Mouse (Mus musculus) kidney, embryonic 15.5 days (tissue): Measurements from ENCODE around the gene Ppfibp2. TPM values are rescaled to one million over a fixed set of nuclear protein-coding genes. Genes with fewer than 3 reads are reported as not detected.

ENCODE experiments used
- ATAC-seq: fragments of 200-750 bp; cut with Nextera tagmentation; replicated peaks from 2 replicates; pipeline ENCODE4 v1.8.0; 2017; ENCODE audit warnings: moderate TSS enrichment; ENCODE audit not compliant: low FRiP score
- H3K27ac ChIP-seq: fragments of 300-500 bp; sonication (generic); 2 replicates; pipeline ENCODE4 v1.5.1; 2015; ENCODE audit warnings: mild to moderate bottlenecking, inconsistent platforms
- H3K27me3 ChIP-seq: fragments of 300-500 bp; sonication (generic); 2 replicates; pipeline ENCODE4 v1.6.1; 2015; ENCODE audit warnings: inconsistent platforms
- H3K36me3 ChIP-seq: fragments of 300-500 bp; sonication (generic); 2 replicates; pipeline ENCODE4 v1.6.1; 2015; ENCODE audit warnings: inconsistent platforms
- H3K4me1 ChIP-seq: fragments of 300-500 bp; sonication (generic); 2 replicates; pipeline ENCODE4 v1.6.1; 2015; ENCODE audit warnings: inconsistent platforms
- H3K4me2 ChIP-seq: fragments of 300-500 bp; sonication (generic); 2 replicates; pipeline ENCODE4 v1.6.1; 2015; ENCODE audit warnings: moderate library complexity, mild to moderate bottlenecking, inconsistent platforms
- H3K4me3 ChIP-seq: fragments of 300-500 bp; sonication (generic); replicated peaks from 2 replicates; pipeline ENCODE4 v1.5.1; 2015; ENCODE audit warnings: mild to moderate bottlenecking, inconsistent platforms
- H3K9ac ChIP-seq: fragments of 300-500 bp; sonication (generic); 2 replicates; pipeline ENCODE4 v1.6.1; 2015; ENCODE audit warnings: mild to moderate bottlenecking, inconsistent platforms
- H3K9me3 ChIP-seq: fragments of 300-500 bp; sonication (generic); replicated peaks from 2 replicates; pipeline ENCODE4 v1.6.1; 2016; ENCODE audit warnings: inconsistent platforms
- WGBS: fragments of 180-500 bp; shearing (Covaris S2); methylation state at CpG from one replicate; pipeline ENCODE4 v1.1.7; 2015; ENCODE audit warnings: mixed read lengths; 5-methylcytosine and 5-hydroxymethylcytosine counted together
- polyA plus RNA-seq: library from polyadenylated mRNA; unstranded; fragments of >200 nt; fragmentation: Nextera tagmentation; extraction: Ambion mirVana; gene quantifications from 2 replicates; pipeline ENCODE4 v1.2.1, GENCODE M21; 2015

Ppfibp2 gene
- polyA plus RNA-seq, 1 experiment from 2014 or later, result 5.6 TPM

- no peak overlapping the region for H3K27ac ChIP-seq
- peaks cover 31% of the 10 kb centered on the region for H3K4me1 ChIP-seq
- H3K4me2 ChIP-seq, result no peak overlapping the region
- no peaks in the 10 kb centered on the region for H3K9me3 ChIP-seq
- WGBS, result 88% methylated on average over 4 of the region's 4 CpGs
- ATAC-seq, result no peak
- no peaks in the 10 kb centered on the region for H3K36me3 ChIP-seq
- no peak overlapping the region for H3K9ac ChIP-seq
- H3K27me3 ChIP-seq, result no peaks in the 10 kb centered on the region
- no peak overlapping the region for H3K4me3 ChIP-seq
These were observed 93.0 kb downstream of the Ppfibp2 start for GRCm38 (mm10) chr7:107688040-107688439.

GRCm38 (mm10) chr7:107690426-107691221, 95.6 kb downstream of the Ppfibp2 start:
- Histone ChIP-seq H3K4me2 (0 out of 2 replicates have a peak overlapping the region, but pooled peaks have one; percentile 9), H3K4me1 (peaks cover 37% of the 10 kb centered on the region), H3K27me3 (no peaks in the 10 kb centered on the region), H3K36me3 (no peaks in the 10 kb centered on the region), H3K27ac (peak overlapping the region; percentile 66), H3K9me3 (no peaks in the 10 kb centered on the region), H3K4me3 (no peak overlapping the region), H3K9ac (no peak overlapping the region)
- 12% methylated on average over 17 of the region's 17 CpGs for WGBS
- ATAC-seq, result no peak

- H3K27me3 ChIP-seq, result no peaks in the 10 kb centered on the region
- no peaks in the 10 kb centered on the region for H3K9me3 ChIP-seq
- H3K9ac ChIP-seq, result no peak overlapping the region
- ATAC-seq, result peak; percentile 64
- H3K4me1 ChIP-seq, result peaks cover 37% of the 10 kb centered on the region
- peak overlapping the region; percentile 66 for H3K27ac ChIP-seq
- 22% methylated on average over 6 of the region's 6 CpGs for WGBS
- H3K4me3 ChIP-seq, result no peak overlapping the region
- H3K36me3 ChIP-seq, result no peaks in the 10 kb centered on the region
- 0 out of 2 replicates have a peak overlapping the region, but pooled peaks have one; percentile 3 for H3K4me2 ChIP-seq
These were observed 96.5 kb downstream of the Ppfibp2 start for GRCm38 (mm10) chr7:107691493-107691892.

GRCm38 (mm10) chr7:107694254-107694947, 99.4 kb downstream of the Ppfibp2 start:
- Histone ChIP-seq H3K9ac (no peak overlapping the region), H3K9me3 (no peaks in the 10 kb centered on the region), H3K4me1 (peaks cover 34% of the 10 kb centered on the region), H3K27ac (no peak overlapping the region), H3K36me3 (no peaks in the 10 kb centered on the region), H3K4me3 (no peak overlapping the region), H3K27me3 (no peaks in the 10 kb centered on the region), H3K4me2 (no peak overlapping the region)
- WGBS, result 60% methylated on average over 10 of the region's 10 CpGs
- ATAC-seq, result no peak

- 88% methylated on average over 5 of the region's 5 CpGs for WGBS
- Histone ChIP-seq H3K36me3 (no peaks in the 10 kb centered on the region), H3K27me3 (no peaks in the 10 kb centered on the region), H3K9me3 (no peaks in the 10 kb centered on the region), H3K4me2 (no peak overlapping the region), H3K4me3 (no peak overlapping the region), H3K9ac (no peak overlapping the region), H3K27ac (no peak overlapping the region), H3K4me1 (peaks cover 13% of the 10 kb centered on the region)
- ATAC-seq, result no peak
These were observed 102.1 kb downstream of the Ppfibp2 start for GRCm38 (mm10) chr7:107697066-107697465.

GRCm38 (mm10) chr7:107699926-107700325, 104.9 kb downstream of the Ppfibp2 start:
- Histone ChIP-seq H3K4me3 (no peak overlapping the region), H3K9me3 (no peaks in the 10 kb centered on the region), H3K27ac (no peak overlapping the region), H3K9ac (no peak overlapping the region), H3K4me2 (no peak overlapping the region), H3K27me3 (no peaks in the 10 kb centered on the region), H3K36me3 (no peaks in the 10 kb centered on the region), H3K4me1 (0 out of 2 replicates have a peak, but pooled peaks cover 6% of the 10 kb centered on the region)
- peak; percentile 59; the same call in 1 of the 2 replicates for ATAC-seq
- 49% methylated on average over 1 of the region's 1 CpGs for WGBS

GRCm38 (mm10) chr7:107700646-107701045, 105.6 kb downstream of the Ppfibp2 start:
- H3K4me3 ChIP-seq, result no peak overlapping the region
- H3K9ac ChIP-seq, result no peak overlapping the region
- no peaks in the 10 kb centered on the region for H3K36me3 ChIP-seq
- no peaks in the 10 kb centered on the region for H3K9me3 ChIP-seq
- 89% methylated on average over 5 of the region's 5 CpGs for WGBS
- 0 out of 2 replicates have a peak, but pooled peaks cover 6% of the 10 kb centered on the region for H3K4me1 ChIP-seq
- H3K27me3 ChIP-seq, result no peaks in the 10 kb centered on the region
- H3K27ac ChIP-seq, result no peak overlapping the region
- ATAC-seq, result no peak
- no peak overlapping the region for H3K4me2 ChIP-seq

- H3K4me3 ChIP-seq, result no peak overlapping the region
- H3K9me3 ChIP-seq, result no peaks in the 10 kb centered on the region
- no peak overlapping the region for H3K9ac ChIP-seq
- H3K4me2 ChIP-seq, result no peak overlapping the region
- ATAC-seq, result no peak
- H3K27me3 ChIP-seq, result no peaks in the 10 kb centered on the region
- no peak overlapping the region for H3K27ac ChIP-seq
- whole genome bisulfite sequencing, result 34% methylated on average over 13 of the region's 13 CpGs
- no peaks in the 10 kb centered on the region for H3K36me3 ChIP-seq
- H3K4me1 ChIP-seq, result peaks cover 9% of the 10 kb centered on the region
These were observed 107.7 kb downstream of the Ppfibp2 start for GRCm38 (mm10) chr7:107702461-107703380.

- Histone ChIP-seq H3K4me1 (peaks cover 20% of the 10 kb centered on the region), H3K4me2 (no peak overlapping the region), H3K27me3 (no peaks in the 10 kb centered on the region), H3K9ac (no peak overlapping the region), H3K36me3 (no peaks in the 10 kb centered on the region), H3K9me3 (no peaks in the 10 kb centered on the region), H3K27ac (no peak overlapping the region), H3K4me3 (no peak overlapping the region)
- WGBS, result 82% methylated on average over 5 of the region's 5 CpGs
- ATAC-seq, result no peak
These were observed 110.9 kb downstream of the Ppfibp2 start for GRCm38 (mm10) chr7:107705941-107706340.

GRCm38 (mm10) chr7:107707650-107708049, 112.6 kb downstream of the Ppfibp2 start:
- no peaks in the 10 kb centered on the region for H3K27me3 ChIP-seq
- H3K27ac ChIP-seq, result 0 out of 2 replicates have a peak overlapping the region, but pooled peaks have one; percentile 48
- H3K36me3 ChIP-seq, result no peaks in the 10 kb centered on the region
- 46% methylated on average over 9 of the region's 9 CpGs for WGBS
- H3K4me3 ChIP-seq, result no peak overlapping the region
- ATAC-seq, result no peak
- H3K4me2 ChIP-seq, result no peak overlapping the region
- no peak overlapping the region for H3K9ac ChIP-seq
- H3K4me1 ChIP-seq, result peaks cover 20% of the 10 kb centered on the region
- no peaks in the 10 kb centered on the region for H3K9me3 ChIP-seq

- Histone ChIP-seq H3K36me3 (no peaks in the 10 kb centered on the region), H3K9ac (no peak overlapping the region; the same call in 1 of the 2 replicates), H3K9me3 (no peaks in the 10 kb centered on the region), H3K4me2 (peak overlapping the region; percentile 51), H3K27ac (peak overlapping the region; percentile 48), H3K27me3 (no peaks in the 10 kb centered on the region), H3K4me1 (peaks cover 16% of the 10 kb centered on the region), H3K4me3 (peak overlapping the region; percentile 27)
- whole genome bisulfite sequencing, result 1% methylated on average over 10 of the region's 10 CpGs
- ATAC-seq, result peak; percentile 96
These were observed 113.6 kb downstream of the Ppfibp2 start for GRCm38 (mm10) chr7:107708491-107709112.
